ENCODE assay signal across 20 mouse cellular contexts in the genomic region with DNA sequence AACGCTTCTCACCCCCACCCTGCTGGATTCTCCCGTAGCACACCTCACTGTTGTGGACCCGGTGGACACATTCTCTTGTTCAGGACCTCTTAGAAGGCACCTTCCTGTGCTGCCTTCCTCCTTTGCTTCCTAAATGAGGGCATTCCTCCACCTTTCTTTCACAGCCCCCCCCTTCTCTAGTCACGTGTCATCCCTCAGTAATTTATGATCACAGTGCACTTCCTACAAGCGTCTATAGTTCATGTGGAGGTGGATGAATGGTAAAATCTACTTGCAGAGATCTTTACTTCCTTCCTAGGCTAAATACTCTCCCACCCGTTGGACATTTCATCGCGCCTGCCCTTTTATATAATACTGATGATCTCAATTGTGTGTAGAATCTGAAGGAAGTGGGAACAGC. TPM values are rescaled to one million over a fixed set of nuclear protein-coding genes. Genes with fewer than 3 reads are reported as not detected.
DNase-seq lines count a peak whose midpoint lies in the region; ATAC-seq and TF ChIP-seq lines count a peak whose summit lies in the region.
"Had no signal": no experiment of that assay in that cellular context is flagged by ENCODE, and none has a peak within 500 bp of the region (broad histone marks: within the 10 kb centered on the region; RNA-seq: fewer than 3 reads in every experiment).

No protein-coding gene starts in this region.

- no peak for TF ChIP-seq CTCF in intestine, postnatal 0 days (IDR thresholded peaks at IDR 0.05; ENCODE audit: low read depth)

- no peak for DNase-seq in cerebellum, adult 11-12 months
- no peak for DNase-seq in limb, embryonic 10.5 days (ENCODE audit: low spot score)
- no peak for DNase-seq in kidney, postnatal 25 days
- DNase-seq: adrenal gland, adult 2 months; adrenal gland, postnatal 10 days; adrenal gland, postnatal 25 days; cerebellum, adult 11 months; cerebellum, adult 2 months; cerebellum, adult 9-10 months; cerebellum, postnatal 10 days; cerebellum, postnatal 25 days had no signal

- ATAC-seq in hematopoietic stem cell, adult 5-6 weeks (replicated peaks in 1 of 2; ENCODE audit: insufficient read depth in 1 of 2, low FRiP score in 2 of 2, low TSS enrichment in 1 of 2, low read depth in 1 of 2, poor library complexity in 2 of 2, severe bottlenecking in 2 of 2) = peak; percentile 25 to 56; a peak in 3 of 4 replicates
- ATAC-seq in intestine, embryonic 15.5 days = 0 out of 2 replicates have a peak, but pooled peaks have one; percentile 31
- ATAC-seq in intestine, postnatal 0 days = peak; percentile 57; the same call in 1 of the 2 replicates
- ATAC-seq: forebrain, embryonic 13.5 days; forebrain, embryonic 15.5 days had no signal

- no peaks in the 10 kb centered on the region for H3K36me3 ChIP-seq in intestine, embryonic 15.5 days
- H3K36me3 ChIP-seq in intestine, postnatal 0 days (ENCODE audit: control insufficient read depth, insufficient read depth) = no peaks in the 10 kb centered on the region
- no peaks in the 10 kb centered on the region for H3K36me3 ChIP-seq in limb, embryonic 10.5 days
- H3K36me3 ChIP-seq: embryonic facial prominence, embryonic 10.5 days; embryonic facial prominence, embryonic 12.5 days; forebrain, embryonic 15.5 days had no signal

- 60% methylated on average over 8 of the region's 8 CpGs for whole genome bisulfite sequencing in intestine, embryonic 15.5 days
- WGBS in intestine, postnatal 0 days = 46% methylated on average over 8 of the region's 8 CpGs
- WGBS in limb, embryonic 10.5 days = 81% methylated on average over 8 of the region's 8 CpGs

- no peak overlapping the region for H3K27ac ChIP-seq in intestine, embryonic 15.5 days
- H3K27ac ChIP-seq in intestine, postnatal 0 days (ENCODE audit: low read depth, low read length) = peak overlapping the region; percentile 28; the same call in 1 of the 2 replicates
- no peak overlapping the region for H3K27ac ChIP-seq in limb, embryonic 10.5 days
- H3K27ac ChIP-seq: embryonic facial prominence, embryonic 10.5 days; embryonic facial prominence, embryonic 12.5 days; forebrain, embryonic 13.5 days; forebrain, embryonic 15.5 days had no signal

- no peak overlapping the region for H3K4me3 ChIP-seq in intestine, embryonic 15.5 days (replicated peaks)
- H3K4me3 ChIP-seq in intestine, postnatal 0 days (ENCODE audit: low read depth, low read length) = no peak overlapping the region
- no peak overlapping the region for H3K4me3 ChIP-seq in limb, embryonic 10.5 days
- H3K4me3 ChIP-seq: embryonic facial prominence, embryonic 10.5 days; embryonic facial prominence, embryonic 12.5 days; forebrain, embryonic 13.5 days; forebrain, embryonic 15.5 days had no signal

- H3K9me3 ChIP-seq in intestine, embryonic 15.5 days = no peaks in the 10 kb centered on the region
- H3K9me3 ChIP-seq in intestine, postnatal 0 days (ENCODE audit: control insufficient read depth) = no peaks in the 10 kb centered on the region
- no peaks in the 10 kb centered on the region for H3K9me3 ChIP-seq in limb, embryonic 10.5 days (replicated peaks)
- H3K9me3 ChIP-seq: embryonic facial prominence, embryonic 10.5 days; embryonic facial prominence, embryonic 12.5 days; forebrain, embryonic 13.5 days; forebrain, embryonic 15.5 days had no signal

- H3K4me1 ChIP-seq in intestine, embryonic 15.5 days (replicated peaks) = no peaks in the 10 kb centered on the region
- peaks cover 4% of the 10 kb centered on the region; the same call in 1 of the 2 replicates for H3K4me1 ChIP-seq in intestine, postnatal 0 days (replicated peaks; ENCODE audit: control insufficient read depth, insufficient read depth, low read length)
- H3K4me1 ChIP-seq in limb, embryonic 10.5 days = no peaks in the 10 kb centered on the region
- H3K4me1 ChIP-seq: embryonic facial prominence, embryonic 12.5 days; forebrain, embryonic 13.5 days; forebrain, embryonic 15.5 days had no signal

- no peak overlapping the region for H3K4me2 ChIP-seq in intestine, embryonic 15.5 days (replicated peaks)
- 0 out of 2 replicates have a peak overlapping the region, but pooled peaks have one; percentile 27 for H3K4me2 ChIP-seq in intestine, postnatal 0 days (replicated peaks; ENCODE audit: low read depth)
- H3K4me2 ChIP-seq: embryonic facial prominence, embryonic 12.5 days; forebrain, embryonic 13.5 days; forebrain, embryonic 15.5 days had no signal

- no peaks in the 10 kb centered on the region for H3K27me3 ChIP-seq in intestine, embryonic 15.5 days (replicated peaks)
- no peaks in the 10 kb centered on the region for H3K27me3 ChIP-seq in intestine, postnatal 0 days (replicated peaks; ENCODE audit: control insufficient read depth, insufficient read depth, low read length)
- H3K27me3 ChIP-seq in limb, embryonic 10.5 days (ENCODE audit: low read depth, poor library complexity, severe bottlenecking) = no peaks in the 10 kb centered on the region
- H3K27me3 ChIP-seq: embryonic facial prominence, embryonic 12.5 days; forebrain, embryonic 13.5 days; forebrain, embryonic 15.5 days had no signal

- no peak overlapping the region for H3K9ac ChIP-seq in intestine, embryonic 15.5 days
- no peak overlapping the region for H3K9ac ChIP-seq in intestine, postnatal 0 days (ENCODE audit: low read depth, low read length)
- H3K9ac ChIP-seq: embryonic facial prominence, embryonic 12.5 days; forebrain, embryonic 13.5 days; forebrain, embryonic 15.5 days had no signal

RNA-seq across cellular contexts. Expression of gene Pcsk5, which starts 9.0 kb away (rescaled TPM):
- 0.31 and 0.40 TPM in 2 replicates for total RNA-seq in hematopoietic stem cell, adult 5-6 weeks (2017)
- 29.8 and 35.4 TPM in 2 replicates for polyA plus RNA-seq in intestine, embryonic 15.5 days (2015; fragmentation: Nextera tagmentation; extraction: Ambion mirVana)
- 21.1 and 25.2 TPM in 2 replicates for polyA plus RNA-seq in intestine, postnatal 0 days (2015; fragmentation: Nextera tagmentation; extraction: Ambion mirVana)
- 9.5 and 11.6 TPM in 2 replicates for polyA plus RNA-seq in limb, embryonic 10.5 days (2016; fragmentation: Nextera tagmentation; extraction: Ambion mirVana)
- total RNA-seq: MEL had no signal
- polyA plus RNA-seq: C2C12 had no signal
